Mouse (Mus musculus) olfactory bulb, adult 2 months (tissue): ENCODE results near the gene Muc1. TPM values are rescaled to one million over a fixed set of nuclear protein-coding genes. Genes with fewer than 3 reads are reported as not detected.

Experiments
- H3K27ac ChIP-seq: fragments of 200-500 bp; 2 replicates; pipeline ENCODE4 v1.5.1; 2012; ENCODE audit warnings: low read depth, low read length; ENCODE audit not compliant: insufficient read depth
- H3K4me1 ChIP-seq: fragments of 200-500 bp; 2 replicates; pipeline ENCODE4 v1.6.1; 2012; ENCODE audit warnings: low read length; ENCODE audit not compliant: control insufficient read depth, insufficient read depth
- H3K4me3 ChIP-seq: fragments of 200-500 bp; 2 replicates; pipeline ENCODE4 v1.5.1; 2012; ENCODE audit warnings: mild to moderate bottlenecking, low read depth, low read length, moderate library complexity; ENCODE audit not compliant: insufficient read depth
- CTCF ChIP-seq: fragments of 200-500 bp; IDR thresholded peaks from 2 replicates; pipeline ENCODE4 v1.5.1; 2012; ENCODE audit warnings: low read depth, mild to moderate bottlenecking, low read length, moderate library complexity; ENCODE audit not compliant: insufficient read depth
- POLR2A ChIP-seq: fragments of 200-500 bp; IDR thresholded peaks from 2 replicates; pipeline ENCODE4 v1.6.1; 2012; ENCODE audit warnings: mild to moderate bottlenecking, low read depth, low read length, moderate library complexity; ENCODE audit not compliant: insufficient read depth
- whole genome bisulfite sequencing: fragments of 180-500 bp; shearing (Covaris S2); methylation state at CpG from one replicate; pipeline ENCODE4 v1.1.7; 2018; 5-methylcytosine and 5-hydroxymethylcytosine counted together
- polyA plus RNA-seq: library from polyadenylated mRNA; stranded (reverse); fragments of >200 nt; gene quantifications from 2 replicates; pipeline ENCODE4 v1.2.4, GENCODE M21; 2012; ENCODE audit warnings: low replicate concordance; ENCODE audit not compliant: missing spikeins, insufficient read depth, insufficient read length

Gene Muc1
- polyA plus RNA-seq, 1 experiment = not detected

DNA sequence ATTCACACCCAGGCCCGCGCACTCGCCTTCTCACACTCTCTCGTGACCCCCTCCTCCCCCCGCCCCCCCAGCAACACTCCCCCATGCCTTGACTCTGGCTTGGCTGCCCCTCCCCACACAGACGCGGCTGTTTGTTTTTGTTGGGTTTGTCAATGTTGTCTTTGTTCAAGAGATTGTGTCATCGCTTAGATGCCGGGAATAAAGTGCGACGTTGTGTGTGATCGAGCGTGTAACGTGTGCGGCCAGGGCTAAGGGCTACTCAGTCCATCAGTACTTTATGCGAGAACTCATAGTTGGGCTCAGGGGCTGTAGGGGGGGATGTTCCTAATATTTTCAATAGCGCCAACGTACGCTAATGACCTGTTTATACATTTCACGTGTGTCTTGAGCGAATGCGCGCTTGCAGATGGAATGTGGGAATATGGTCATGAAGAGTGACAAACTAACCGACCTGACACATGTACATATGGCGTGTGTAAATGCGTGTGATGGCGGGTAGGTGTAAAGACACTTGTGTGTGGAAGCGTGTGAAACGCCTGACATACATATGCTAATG lies 51.3 kb downstream of the Muc1 start:
- TF ChIP-seq POLR2A (no peak), CTCF (no peak)
- peaks cover 28% of the 10 kb centered on the region for H3K4me1 ChIP-seq
- WGBS = 1% methylated on average over 28 of the region's 29 CpGs
- no peak overlapping the region for H3K27ac ChIP-seq
- H3K4me3 ChIP-seq = peak overlapping the region; percentile 49

DNA sequence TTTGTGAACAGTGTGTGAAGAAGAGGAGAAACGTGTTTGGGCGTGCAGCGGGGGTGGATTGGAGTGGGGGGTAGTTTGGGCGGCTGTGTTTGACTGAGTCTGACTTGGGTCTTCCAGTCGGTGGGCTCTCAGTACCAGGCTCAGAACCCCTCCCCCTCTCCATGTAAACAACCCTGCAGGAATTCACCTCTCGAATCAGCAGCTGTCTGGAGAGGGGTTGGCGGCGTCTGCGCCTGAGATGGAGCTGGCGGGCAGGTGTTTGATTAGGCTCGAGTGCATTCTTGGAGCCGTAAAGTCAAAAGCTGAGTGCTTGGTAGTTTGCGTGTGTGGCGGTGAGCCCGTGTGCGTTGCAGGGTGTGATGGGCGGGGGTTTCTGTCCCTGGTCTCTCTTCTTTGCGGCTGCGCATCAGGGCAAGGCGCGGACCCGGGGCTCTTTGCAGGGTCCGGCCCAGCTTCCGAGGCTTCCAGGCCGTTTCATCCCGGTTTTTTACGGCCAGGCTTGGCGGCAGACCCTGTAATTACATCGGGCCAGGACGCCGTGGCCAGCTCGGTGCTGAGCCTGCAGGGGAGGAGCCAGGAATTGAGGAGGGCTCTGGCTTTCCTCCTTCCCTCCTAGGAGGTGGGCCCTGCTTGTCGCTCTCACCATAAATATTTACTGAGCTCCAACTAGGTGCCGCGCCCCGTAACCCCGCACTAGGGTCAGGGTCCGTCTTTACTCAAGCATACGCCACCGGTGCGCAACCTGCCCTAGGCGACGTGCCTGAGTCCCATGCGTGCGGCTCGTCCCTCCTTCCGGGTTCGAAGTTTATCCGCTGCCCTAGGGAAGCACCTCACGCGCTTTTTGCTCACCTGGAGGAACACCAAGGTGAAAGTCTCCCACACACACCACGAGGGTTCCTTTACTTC lies 52.0 kb downstream of the Muc1 start, which contains the start of gene Efna1:
Efna1 (minus strand) TSS at position 537 of the 906 bp plus-strand sequence.
- TF ChIP-seq POLR2A = no peak
- TF ChIP-seq CTCF = no peak
- H3K4me3 ChIP-seq = peak within 1 kb of the TSS; percentile 49
- 3% methylated on average over 52 of the region's 52 CpGs for WGBS
- H3K4me1 ChIP-seq = peaks cover 28% of the 10 kb centered on the region
- H3K27ac ChIP-seq = no peak within 1 kb of the TSS

DNA sequence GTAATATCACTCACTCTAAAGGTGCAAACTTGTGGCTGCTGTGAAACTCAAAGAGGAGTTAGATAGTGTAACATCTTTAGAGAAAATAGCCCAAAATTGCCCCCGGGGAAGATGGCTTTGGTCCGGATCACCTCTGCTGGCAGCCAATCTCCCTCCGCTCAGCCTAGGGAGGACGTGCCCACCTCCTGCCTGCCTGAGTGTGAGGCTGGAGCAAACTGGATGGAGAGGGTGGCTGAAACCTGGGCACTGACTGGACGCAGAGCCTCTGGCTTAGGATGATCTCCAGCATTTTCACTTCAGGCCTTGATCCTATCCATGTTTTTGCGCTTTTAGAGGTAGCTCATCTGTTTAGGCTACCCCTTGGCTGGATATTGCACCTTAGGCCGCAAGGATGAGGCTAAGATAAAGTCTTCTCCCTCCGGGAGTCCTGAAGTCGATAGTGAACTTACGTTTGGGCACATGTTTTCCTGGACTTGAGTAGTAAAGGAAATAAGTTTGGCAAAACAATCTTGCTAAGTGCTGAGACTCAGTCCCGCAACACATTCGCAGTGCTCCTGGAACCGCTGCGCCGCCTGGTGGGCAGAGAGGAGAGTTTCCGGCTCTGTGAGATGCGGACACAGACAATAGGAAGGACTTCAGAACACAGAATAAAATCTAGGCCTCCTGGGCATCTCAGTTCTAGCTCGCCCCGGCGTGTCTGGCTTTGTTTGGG lies 52.9 kb downstream of the Muc1 start:
- TF ChIP-seq CTCF (peak; percentile 81), POLR2A (no peak)
- no peak overlapping the region for H3K27ac ChIP-seq
- H3K4me3 ChIP-seq = no peak overlapping the region
- 19% methylated on average over 20 of the region's 20 CpGs for WGBS
- peaks cover 28% of the 10 kb centered on the region for H3K4me1 ChIP-seq

- no peak overlapping the region for H3K4me3 ChIP-seq
- WGBS = 23% methylated on average over 4 of the region's 4 CpGs
- TF ChIP-seq CTCF = no peak
- TF ChIP-seq POLR2A = no peak
- no peak overlapping the region for H3K27ac ChIP-seq
- peaks cover 24% of the 10 kb centered on the region for H3K4me1 ChIP-seq
Observed at GRCm38 (mm10) chr3:89282291-89282643, 53.4 kb downstream of the Muc1 start.

Other genes with a start within 250 kb of the Muc1 start
- gene Rusc1, start 135.7 kb upstream of the Muc1 start, polyA plus RNA-seq = not detected in 2 replicates
- not detected in 2 replicates for gene Gm43738, start 128.0 kb upstream of the Muc1 start, polyA plus RNA-seq
- gene Fdps, start 127.1 kb upstream of the Muc1 start, polyA plus RNA-seq = not detected in 2 replicates
- gene Pklr, start 92.9 kb upstream of the Muc1 start, polyA plus RNA-seq = not detected in 2 replicates
- gene Hcn3, start 68.9 kb upstream of the Muc1 start, polyA plus RNA-seq = not detected in 2 replicates
- gene Clk2, start 64.3 kb upstream of the Muc1 start, polyA plus RNA-seq = not detected in 2 replicates
- not detected in 2 replicates for gene Scamp3, start 51.6 kb upstream of the Muc1 start, polyA plus RNA-seq
- not detected in 2 replicates for gene Fam189b, start 45.9 kb upstream of the Muc1 start, polyA plus RNA-seq
- not detected in 2 replicates for gene Gba, start 26.1 kb upstream of the Muc1 start, polyA plus RNA-seq
- gene Thbs3, start 13.9 kb upstream of the Muc1 start, polyA plus RNA-seq = not detected in 2 replicates
- gene Mtx1, start 2.0 kb upstream of the Muc1 start, polyA plus RNA-seq = not detected in 2 replicates
- gene Krtcap2, start 16.9 kb downstream of the Muc1 start, polyA plus RNA-seq = not detected in 2 replicates
- not detected in 2 replicates for gene Trim46, start 17.3 kb downstream of the Muc1 start, polyA plus RNA-seq
- not detected in 2 replicates for gene Dpm3, start 30.3 kb downstream of the Muc1 start, polyA plus RNA-seq
- not detected in 2 replicates for gene Slc50a1, start 41.5 kb downstream of the Muc1 start, polyA plus RNA-seq
- gene Efna1, start 52.1 kb downstream of the Muc1 start, polyA plus RNA-seq = not detected in 2 replicates
- gene Efna3, start 93.9 kb downstream of the Muc1 start, polyA plus RNA-seq = not detected in 2 replicates
- gene Efna4, start 109.0 kb downstream of the Muc1 start, polyA plus RNA-seq = not detected in 2 replicates
- gene Adam15, start 120.9 kb downstream of the Muc1 start, polyA plus RNA-seq = not detected in 2 replicates
- gene Dcst2, start 132.9 kb downstream of the Muc1 start, polyA plus RNA-seq = not detected in 2 replicates
- not detected in 2 replicates for gene Dcst1, start 136.2 kb downstream of the Muc1 start, polyA plus RNA-seq
- not detected in 2 replicates for gene Zbtb7b, start 165.7 kb downstream of the Muc1 start, polyA plus RNA-seq
- not detected in 2 replicates for gene Lenep, start 173.7 kb downstream of the Muc1 start, polyA plus RNA-seq
- not detected in 2 replicates for gene Flad1, start 182.8 kb downstream of the Muc1 start, polyA plus RNA-seq
- not detected in 2 replicates for gene Cks1b, start 189.3 kb downstream of the Muc1 start, polyA plus RNA-seq
- not detected in 2 replicates for gene Shc1, start 189.4 kb downstream of the Muc1 start, polyA plus RNA-seq
- gene Pygo2, start 201.2 kb downstream of the Muc1 start, polyA plus RNA-seq = not detected in 2 replicates
- gene Pbxip1, start 207.6 kb downstream of the Muc1 start, polyA plus RNA-seq = not detected in 2 replicates
- gene Pmvk, start 225.5 kb downstream of the Muc1 start, polyA plus RNA-seq = not detected in 2 replicates